Mouse (Mus musculus): ENCODE measurements around the gene Bsg.

DNA sequence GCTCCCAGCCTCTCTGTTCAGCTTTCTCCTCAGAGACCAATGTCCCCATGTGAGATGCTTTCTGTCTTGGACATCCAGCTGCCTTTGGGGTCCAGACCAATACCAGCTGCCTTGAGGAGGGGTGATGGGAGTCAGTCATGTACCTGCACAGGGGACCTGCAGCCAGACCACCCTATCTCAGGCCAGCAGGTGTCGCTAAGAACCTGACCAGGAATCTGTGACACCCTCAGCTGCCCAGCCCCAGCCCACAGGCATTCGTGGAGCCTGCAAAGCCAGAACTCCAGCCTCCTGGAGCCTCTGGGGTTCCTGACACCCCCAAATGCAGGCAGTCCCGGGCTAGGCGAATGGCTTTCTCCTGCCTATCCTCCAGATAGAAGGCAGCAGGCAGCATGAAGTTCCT lies 45.5 kb upstream of the Bsg start:
- peak; percentile 19; the same call in 1 of the 2 replicates for TF ChIP-seq CTCF (IDR thresholded peaks at IDR 0.05; ENCODE audit: low read depth, low read length)
- no peak for TF ChIP-seq POLR2A (IDR thresholded peaks at IDR 0.05; ENCODE audit: extremely low read depth, insufficient read depth, low read length)

Data from liver, adult 2 months (tissue).